Mouse (Mus musculus): ENCODE measurements around the gene Coro1b. TPM values are rescaled to one million over a fixed set of nuclear protein-coding genes. Genes with fewer than 3 reads are reported as not detected.

Coro1b gene
- total and polyA plus RNA-seq, 2 experiments, result 66.1 to 109 TPM

DNA sequence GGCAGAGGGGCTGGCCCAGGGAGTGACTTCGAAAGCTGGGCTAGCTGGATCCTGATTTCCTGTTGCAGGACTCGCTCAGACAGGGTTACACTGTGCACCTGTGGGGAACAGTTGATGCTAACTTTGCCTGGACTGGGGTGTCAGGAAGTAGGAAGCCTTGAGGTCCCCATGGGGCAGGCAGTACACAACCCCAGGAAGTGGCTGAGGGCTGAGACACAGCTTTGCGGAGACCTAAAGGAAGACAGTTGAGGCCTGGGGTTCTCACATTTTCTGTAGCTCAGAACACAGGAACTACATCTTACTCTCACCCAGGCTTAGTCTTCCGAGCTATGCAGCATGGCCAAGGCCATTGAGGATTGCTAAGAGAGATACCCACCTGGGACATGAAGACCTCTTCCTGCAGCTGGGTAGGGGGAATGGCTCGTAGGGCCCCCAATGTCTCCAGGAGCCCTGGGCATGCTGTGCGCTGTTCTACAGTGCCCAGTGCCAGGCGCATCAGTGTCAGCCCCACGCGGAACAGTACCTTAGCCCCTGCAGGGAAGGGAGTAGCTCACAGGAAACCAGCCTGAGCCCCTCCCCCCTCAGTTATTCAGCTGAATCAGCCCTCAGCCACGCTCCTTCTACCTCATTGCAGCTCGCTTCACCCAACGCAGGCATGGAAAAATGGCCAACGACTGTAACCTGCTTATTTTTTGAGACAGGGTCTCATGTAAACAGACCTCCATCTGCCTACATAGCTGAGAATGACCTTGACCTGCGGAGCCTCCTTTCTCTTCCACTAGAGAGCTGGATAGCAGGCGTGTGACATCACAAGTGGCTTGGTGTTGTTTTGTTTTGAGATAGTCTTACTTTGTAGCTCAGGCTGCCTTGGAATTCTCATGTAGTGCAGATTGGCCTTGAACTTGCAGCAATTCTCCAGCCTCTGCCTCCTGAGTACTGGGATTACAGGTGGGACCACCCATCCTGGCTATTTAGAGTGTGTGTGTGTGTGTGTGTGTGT lies 36.9 kb downstream of the Coro1b start:
- no peak overlapping the region for H3K4me3 ChIP-seq (ENCODE audit: insufficient read depth, low read depth, low read length)
- 70% methylated on average over 15 of the region's 15 CpGs for WGBS
- no peak overlapping the region for H3K27ac ChIP-seq (replicated peaks; ENCODE audit: insufficient read depth, low read depth, low read length)
- TF ChIP-seq POLR2A (IDR thresholded peaks at IDR 0.05; ENCODE audit: extremely low read depth, insufficient read depth, low read length) (no peak), CTCF (IDR thresholded peaks at IDR 0.05; ENCODE audit: low read depth, low read length) (no peak)
- H3K79me2 ChIP-seq (ENCODE audit: control insufficient read depth, insufficient read depth, low read length), result no peaks in the 10 kb centered on the region
- H3K4me1 ChIP-seq (ENCODE audit: control insufficient read depth, insufficient read depth, low read length), result no peaks in the 10 kb centered on the region
- no peaks in the 10 kb centered on the region for H3K36me3 ChIP-seq (ENCODE audit: control insufficient read depth, insufficient read depth, low read length)
- DNase-seq (ENCODE audit: extremely low read depth, low read depth, low spot score), result no peak
- peak overlapping the region; percentile 9; the same call in 1 of the 2 replicates for H3K9ac ChIP-seq (ENCODE audit: low read depth, low read length)
- no peaks in the 10 kb centered on the region for H3K27me3 ChIP-seq (ENCODE audit: control insufficient read depth, insufficient read depth, low read length)

DNA sequence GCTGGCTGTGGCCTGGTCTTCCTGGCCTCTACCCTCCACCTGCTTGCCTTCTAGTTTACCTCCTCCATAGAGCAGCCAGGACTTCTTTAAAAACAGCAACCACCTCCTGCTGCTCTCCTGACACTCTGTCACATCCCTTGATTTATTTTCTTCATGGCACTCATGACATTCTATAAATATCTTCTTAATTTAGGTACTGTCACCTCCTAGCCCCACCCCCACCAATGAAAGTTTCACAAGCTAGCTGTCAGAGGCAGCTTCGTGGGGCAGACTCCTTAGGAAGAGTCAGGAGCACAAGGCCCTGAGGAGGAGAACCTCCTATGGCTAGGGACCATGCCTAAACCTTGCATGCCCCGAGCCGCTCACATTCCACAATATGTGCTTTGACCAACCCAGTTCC lies 38.9 kb downstream of the Coro1b start:
- Histone ChIP-seq H3K79me2 (ENCODE audit: control insufficient read depth, insufficient read depth, low read length) (peaks cover 3% of the 10 kb centered on the region; the same call in 1 of the 2 replicates), H3K9ac (ENCODE audit: low read depth, low read length) (no peak overlapping the region), H3K4me3 (ENCODE audit: insufficient read depth, low read depth, low read length) (no peak overlapping the region), H3K4me1 (ENCODE audit: control insufficient read depth, insufficient read depth, low read length) (no peaks in the 10 kb centered on the region), H3K36me3 (ENCODE audit: control insufficient read depth, insufficient read depth, low read length) (no peaks in the 10 kb centered on the region), H3K27ac (replicated peaks; ENCODE audit: insufficient read depth, low read depth, low read length) (no peak overlapping the region), H3K27me3 (ENCODE audit: control insufficient read depth, insufficient read depth, low read length) (no peaks in the 10 kb centered on the region)
- 91% methylated on average over 3 of the region's 3 CpGs for WGBS
- no peak for TF ChIP-seq CTCF (IDR thresholded peaks at IDR 0.05; ENCODE audit: low read depth, low read length)
- no peak for TF ChIP-seq POLR2A (IDR thresholded peaks at IDR 0.05; ENCODE audit: extremely low read depth, insufficient read depth, low read length)
- DNase-seq (ENCODE audit: extremely low read depth, low read depth, low spot score), result no peak

DNA sequence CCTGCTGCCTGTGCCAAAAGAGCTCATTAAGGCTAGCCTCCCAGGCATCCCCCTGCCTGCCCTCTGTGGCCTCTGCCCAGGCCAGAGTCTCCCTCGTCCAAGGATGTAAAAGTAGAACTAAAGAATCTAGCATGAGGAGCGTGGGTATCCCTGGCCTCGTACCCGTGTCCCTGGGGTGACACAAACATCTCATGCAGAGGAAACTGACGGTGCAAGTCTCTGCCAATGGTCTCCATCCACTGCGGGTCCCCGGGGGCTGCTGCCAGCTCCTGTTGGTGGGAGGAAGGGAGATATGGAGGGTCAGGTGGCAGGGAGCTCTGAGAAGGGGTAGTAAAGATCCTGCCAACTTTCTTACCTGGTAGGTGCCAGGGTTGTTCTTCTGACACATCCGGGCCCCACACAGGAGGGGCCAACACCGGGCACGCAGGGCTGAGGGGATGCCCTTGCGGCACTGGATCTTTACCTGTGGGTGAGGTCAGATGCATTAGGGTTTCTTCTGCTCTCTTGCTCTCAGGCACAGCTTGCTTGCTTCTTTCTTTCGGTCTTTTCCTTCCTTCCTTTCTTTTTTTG lies 40.7 kb downstream of the Coro1b start:
- TF ChIP-seq CTCF (IDR thresholded peaks at IDR 0.05; ENCODE audit: low read depth, low read length), result no peak
- no peak for TF ChIP-seq POLR2A (IDR thresholded peaks at IDR 0.05; ENCODE audit: extremely low read depth, insufficient read depth, low read length)
- Histone ChIP-seq H3K36me3 (ENCODE audit: control insufficient read depth, insufficient read depth, low read length) (peaks cover 2% of the 10 kb centered on the region; the same call in 1 of the 2 replicates), H3K4me3 (ENCODE audit: insufficient read depth, low read depth, low read length) (no peak overlapping the region), H3K79me2 (ENCODE audit: control insufficient read depth, insufficient read depth, low read length) (peaks cover 14% of the 10 kb centered on the region), H3K4me1 (ENCODE audit: control insufficient read depth, insufficient read depth, low read length) (peaks cover 12% of the 10 kb centered on the region), H3K9ac (ENCODE audit: low read depth, low read length) (no peak overlapping the region), H3K27me3 (ENCODE audit: control insufficient read depth, insufficient read depth, low read length) (no peaks in the 10 kb centered on the region), H3K27ac (replicated peaks; ENCODE audit: insufficient read depth, low read depth, low read length) (no peak overlapping the region)
- 91% methylated on average over 12 of the region's 12 CpGs for WGBS
- no peak for DNase-seq (ENCODE audit: extremely low read depth, low read depth, low spot score)

DNA sequence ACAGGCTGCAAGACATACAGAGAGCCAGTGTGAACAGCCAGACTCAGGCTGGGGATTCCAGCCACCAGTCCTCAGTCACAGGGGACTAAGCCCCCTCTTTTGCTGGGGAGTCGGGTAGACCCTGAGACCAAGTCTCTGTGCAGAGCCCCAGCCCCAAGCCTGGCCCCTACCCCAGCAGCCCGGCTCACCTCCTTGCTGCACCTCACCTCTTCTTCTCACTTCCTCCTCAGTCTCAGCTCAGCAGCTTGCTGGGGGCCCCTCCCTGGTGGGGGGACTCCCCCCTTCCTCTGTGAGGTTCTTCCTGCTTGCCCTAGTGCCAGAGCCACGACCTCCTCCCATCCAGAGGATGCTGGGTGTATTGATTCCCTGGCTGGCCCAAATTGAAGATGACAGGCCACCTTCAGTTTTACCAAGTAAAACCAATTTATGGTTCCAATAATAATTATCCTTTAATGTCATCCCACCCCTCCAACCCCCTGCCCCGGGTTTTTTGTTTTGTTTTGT lies 42.5 kb downstream of the Coro1b start, which contains the start of gene Tbc1d10c:
Tbc1d10c (minus strand) TSS at position 454 of the 504 bp plus-strand sequence.
- peaks cover 24% of the 10 kb centered on the region for H3K4me1 ChIP-seq (ENCODE audit: control insufficient read depth, insufficient read depth, low read length)
- H3K4me3 ChIP-seq (ENCODE audit: insufficient read depth, low read depth, low read length), result peak within 1 kb of the TSS; percentile 96
- H3K27me3 ChIP-seq (ENCODE audit: control insufficient read depth, insufficient read depth, low read length), result no peaks in the 10 kb centered on the region
- H3K79me2 ChIP-seq (ENCODE audit: control insufficient read depth, insufficient read depth, low read length), result peaks cover 14% of the 10 kb centered on the region
- peak within 1 kb of the TSS; percentile 73 for H3K27ac ChIP-seq (replicated peaks; ENCODE audit: insufficient read depth, low read depth, low read length)
- TF ChIP-seq POLR2A (IDR thresholded peaks at IDR 0.05; ENCODE audit: extremely low read depth, insufficient read depth, low read length) (no peak), CTCF (IDR thresholded peaks at IDR 0.05; ENCODE audit: low read depth, low read length) (no peak)
- H3K36me3 ChIP-seq (ENCODE audit: control insufficient read depth, insufficient read depth, low read length), result peaks cover 6% of the 10 kb centered on the region; the same call in 1 of the 2 replicates
- 51% methylated on average over 4 of the region's 4 CpGs for WGBS
- H3K9ac ChIP-seq (ENCODE audit: low read depth, low read length), result peak within 1 kb of the TSS; percentile 96
- no peak for DNase-seq (ENCODE audit: extremely low read depth, low read depth, low spot score)

DNA sequence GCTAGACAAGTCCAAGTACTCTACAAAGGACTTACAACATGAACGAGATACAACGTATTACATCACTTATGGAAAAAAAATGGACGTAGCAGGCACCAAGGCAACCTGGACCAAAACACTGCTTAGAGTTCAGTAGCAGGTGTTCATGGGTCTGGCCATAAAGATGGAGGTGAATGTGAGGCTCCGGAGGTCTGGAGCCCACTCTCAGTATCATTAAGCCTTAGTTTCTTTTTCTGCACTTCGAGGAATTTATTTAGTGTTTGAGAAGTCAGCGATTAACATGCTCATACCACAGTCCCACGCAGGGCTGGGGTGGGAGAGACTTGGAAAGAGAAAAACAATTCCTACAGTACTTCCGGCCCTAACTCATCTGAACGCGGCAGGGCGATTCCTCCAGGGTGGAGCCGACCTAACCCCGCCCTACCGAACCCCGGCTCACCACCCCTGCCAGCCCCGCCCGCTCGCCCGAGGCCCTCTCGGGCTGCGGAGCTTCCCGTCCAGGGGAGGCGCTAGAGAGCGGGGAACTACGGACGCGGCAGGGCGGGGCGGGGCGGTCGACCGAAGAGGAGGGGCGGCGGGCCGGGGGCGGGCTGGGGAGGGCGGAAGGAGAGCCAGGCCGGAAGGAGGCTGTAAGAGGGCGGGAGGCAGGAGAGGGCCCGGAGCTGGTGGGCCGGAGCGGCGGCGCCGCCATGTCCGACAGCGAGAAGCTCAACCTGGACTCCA lies 43.3 kb downstream of the Coro1b start, which contains the start of gene Ppp1ca:
Ppp1ca (plus strand) TSS at position 538 of the 723 bp plus-strand sequence.
- H3K4me1 ChIP-seq (ENCODE audit: control insufficient read depth, insufficient read depth, low read length), result peaks cover 30% of the 10 kb centered on the region
- TF ChIP-seq CTCF (IDR thresholded peaks at IDR 0.05; ENCODE audit: low read depth, low read length) (peak; percentile 72), POLR2A (IDR thresholded peaks at IDR 0.05; ENCODE audit: extremely low read depth, insufficient read depth, low read length) (peak; percentile 90)
- H3K79me2 ChIP-seq (ENCODE audit: control insufficient read depth, insufficient read depth, low read length), result peaks cover 14% of the 10 kb centered on the region
- peak within 1 kb of the TSS; percentile 96 for H3K9ac ChIP-seq (ENCODE audit: low read depth, low read length)
- 7% methylated on average over 35 of the region's 47 CpGs for WGBS
- no peaks in the 10 kb centered on the region for H3K27me3 ChIP-seq (ENCODE audit: control insufficient read depth, insufficient read depth, low read length)
- DNase-seq (ENCODE audit: extremely low read depth, low read depth, low spot score), result peak; percentile 72
- peaks cover 6% of the 10 kb centered on the region; the same call in 1 of the 2 replicates for H3K36me3 ChIP-seq (ENCODE audit: control insufficient read depth, insufficient read depth, low read length)
- peak within 1 kb of the TSS; percentile 73 for H3K27ac ChIP-seq (replicated peaks; ENCODE audit: insufficient read depth, low read depth, low read length)
- H3K4me3 ChIP-seq (ENCODE audit: insufficient read depth, low read depth, low read length), result peak within 1 kb of the TSS; percentile 96
